Mouse (Mus musculus) G1E (cell line): ENCODE data around the gene Twistnb. TPM values are rescaled to one million over a fixed set of nuclear protein-coding genes. Genes with fewer than 3 reads are reported as not detected.

Source experiments
- ATAC-seq: 2 replicates; pipeline ENCODE4 v1.8.0; 2016; ENCODE audit warnings: mild to moderate bottlenecking; ENCODE audit not compliant: insufficient number of reproducible peaks, poor library complexity, low FRiP score, severe bottlenecking; ENCODE audit errors: extremely low read depth
- DNase-seq: peaks from one replicate; pipeline ENCODE4 v3.0.0; 2012; ENCODE audit warnings: low spot score
- H3K27me3 ChIP-seq: 2 replicates; pipeline ENCODE4 v1.6.1; 2012; ENCODE audit warnings: mild to moderate bottlenecking, low read length, inconsistent platforms; ENCODE audit not compliant: insufficient read depth
- H3K36me3 ChIP-seq: replicated peaks from 2 replicates; pipeline ENCODE3; 2012; ENCODE audit warnings: mild to moderate bottlenecking, inconsistent platforms
- H3K4me1 ChIP-seq: 2 replicates; pipeline ENCODE4 v1.6.1; 2012; ENCODE audit warnings: low read depth, low read length, inconsistent platforms, mixed read lengths; ENCODE audit not compliant: insufficient read depth
- H3K4me3 ChIP-seq: 2 replicates; pipeline ENCODE4 v1.5.1; 2012; ENCODE audit warnings: low read depth, mild to moderate bottlenecking, inconsistent platforms, low read length, moderate library complexity, mixed read lengths
- H3K9me3 ChIP-seq: replicated peaks from 2 replicates; pipeline ENCODE4 v1.6.1; 2012; ENCODE audit warnings: inconsistent platforms
- CTCF ChIP-seq: IDR thresholded peaks from 2 replicates; pipeline ENCODE4 v1.5.1; 2012; ENCODE audit warnings: low read depth, low read length, inconsistent platforms, mixed read lengths
- GATA1 ChIP-seq: IDR thresholded peaks from 2 replicates; pipeline ENCODE4 v1.6.1; 2012; ENCODE audit warnings: borderline replicate concordance, low read length, inconsistent platforms, mixed read lengths
- GATA2 ChIP-seq: IDR thresholded peaks from 2 replicates; pipeline ENCODE4 v1.6.1; 2012; ENCODE audit warnings: low read depth, low read length, inconsistent platforms, borderline replicate concordance
- POLR2AphosphoS5 ChIP-seq: IDR thresholded peaks from 2 replicates; pipeline ENCODE4 v1.6.1; 2012; ENCODE audit warnings: low read depth, low read length, inconsistent platforms; ENCODE audit not compliant: insufficient replicate concordance
- TAL1 ChIP-seq: conservative IDR thresholded peaks from 2 replicates; pipeline ENCODE4 v1.6.1; 2012; ENCODE audit warnings: low read depth, low read length, inconsistent platforms, mixed read lengths
- polyA plus RNA-seq: library from polyadenylated mRNA; stranded (reverse); fragments of >175 nt; gene quantifications from 2 replicates; pipeline ENCODE4 v1.2.3, GENCODE M21; 2012
- total RNA-seq, 2 experiments: library from RNA; stranded (forward) in 1 of 2; stranded (reverse) in 1 of 2; fragments of 200-1000 nt in 1 of 2; fragments of >200 nt in 1 of 2; fragmentation: Nextera tagmentation in 1 of 2; gene quantifications; 2 replicates each; pipeline ENCODE4 v1.2.3; 2014 to 2017

Twistnb gene
- total RNA-seq (2014; fragmentation: Nextera tagmentation): 95.0 and 99.4 TPM in 2 replicates
- 60.3 and 71.5 TPM in 2 replicates for total RNA-seq (2017)
- 11.5 and 26.2 TPM in 2 replicates for polyA plus RNA-seq

- peak; percentile 75 for ATAC-seq
- peaks cover 9% of the 10 kb centered on the region for H3K36me3 ChIP-seq
- DNase-seq: peak; percentile 87
- peak within 1 kb of the TSS; percentile 89 for H3K4me3 ChIP-seq
- H3K4me1 ChIP-seq: peaks cover 30% of the 10 kb centered on the region
- peaks cover 9% of the 10 kb centered on the region; the same call in 1 of the 2 replicates for H3K27me3 ChIP-seq
- TF ChIP-seq GATA2 (no peak), CTCF (peak; percentile 44)
- H3K9me3 ChIP-seq: no peaks in the 10 kb centered on the region
These were observed at the start of gene Twistnb for GRCm38 (mm10) chr12:33429387-33430160. Gene Twistnb, plus strand, starts transcription at chr12:33429635.

GRCm38 (mm10) chr12:33388842-33389241, 40.6 kb upstream of the Twistnb start:
- Histone ChIP-seq H3K36me3 (no peaks in the 10 kb centered on the region), H3K4me1 (no peaks in the 10 kb centered on the region), H3K4me3 (no peak overlapping the region), H3K9me3 (no peaks in the 10 kb centered on the region), H3K27me3 (peaks cover 41% of the 10 kb centered on the region)
- peak; percentile 88 for ATAC-seq
- peak; percentile 36 for DNase-seq
- TF ChIP-seq GATA2 (no peak), CTCF (peak; percentile 82)

- Histone ChIP-seq H3K27me3 (peaks cover 36% of the 10 kb centered on the region), H3K4me1 (no peaks in the 10 kb centered on the region), H3K36me3 (no peaks in the 10 kb centered on the region), H3K4me3 (no peak overlapping the region), H3K9me3 (no peaks in the 10 kb centered on the region)
- DNase-seq (no peak), ATAC-seq (no peak)
- TF ChIP-seq TAL1 (no peak), CTCF (no peak), POLR2AphosphoS5 (no peak), GATA1 (no peak), GATA2 (no peak)
These were observed 38.4 kb upstream of the Twistnb start for GRCm38 (mm10) chr12:33390844-33391560.

- TF ChIP-seq TAL1 (no peak), GATA1 (no peak)
- ATAC-seq (no peak), DNase-seq (no peak)
- Histone ChIP-seq H3K27me3 (peaks cover 22% of the 10 kb centered on the region), H3K36me3 (no peaks in the 10 kb centered on the region), H3K9me3 (no peaks in the 10 kb centered on the region), H3K4me3 (no peak within 1 kb of the TSS), H3K4me1 (no peaks in the 10 kb centered on the region)
These were observed 34.4 kb upstream of the Twistnb start, which contains the start of gene Efcab10 for GRCm38 (mm10) chr12:33394804-33395623. Gene Efcab10, plus strand, starts transcription at chr12:33394854.

GRCm38 (mm10) chr12:33403265-33403693, 26.2 kb upstream of the Twistnb start:
- DNase-seq (no peak), ATAC-seq (no peak)
- Histone ChIP-seq H3K9me3 (no peaks in the 10 kb centered on the region), H3K27me3 (peaks cover 13% of the 10 kb centered on the region), H3K36me3 (no peaks in the 10 kb centered on the region), H3K4me1 (no peaks in the 10 kb centered on the region), H3K4me3 (no peak overlapping the region)
- TF ChIP-seq GATA1: no peak
- no peak for TF ChIP-seq GATA2
- no peak for TF ChIP-seq TAL1
- TF ChIP-seq CTCF: no peak
- TF ChIP-seq POLR2AphosphoS5: no peak

- Histone ChIP-seq H3K27me3 (peaks cover 10% of the 10 kb centered on the region), H3K36me3 (no peaks in the 10 kb centered on the region), H3K9me3 (no peaks in the 10 kb centered on the region), H3K4me3 (no peak overlapping the region), H3K4me1 (no peaks in the 10 kb centered on the region)
- DNase-seq: no peak
- no peak for TF ChIP-seq GATA1
- ATAC-seq: no peak
These were observed 24.4 kb upstream of the Twistnb start for GRCm38 (mm10) chr12:33404996-33405395.
